Mouse (Mus musculus) liver, embryonic 13.5 days (tissue): ENCODE results near the gene Gnat1. TPM values are rescaled to one million over a fixed set of nuclear protein-coding genes. Genes with fewer than 3 reads are reported as not detected.
A peak's percentile ranks its signal among the peaks of the same experiment; 100 is the strongest.

Experiments
- ATAC-seq: fragments of 200-750 bp; cut with Nextera tagmentation; 2 replicates; pipeline ENCODE4 v1.8.0; 2017; ENCODE audit warnings: low read depth, mild to moderate bottlenecking, moderate number of reproducible peaks, moderate library complexity
- DNase-seq: peaks from one replicate; pipeline ENCODE4 v3.0.0; 2022
- H3K27ac ChIP-seq: fragments of 300-500 bp; sonication (generic); 2 replicates; pipeline ENCODE4 v1.5.1; 2015; ENCODE audit warnings: moderate library complexity, mild to moderate bottlenecking, inconsistent platforms
- H3K27me3 ChIP-seq: fragments of 300-500 bp; sonication (generic); 2 replicates; pipeline ENCODE4 v1.6.1; 2015; ENCODE audit warnings: mild to moderate bottlenecking, inconsistent platforms
- H3K36me3 ChIP-seq: fragments of 300-500 bp; sonication (generic); 2 replicates; pipeline ENCODE4 v1.6.1; 2015; ENCODE audit warnings: mild to moderate bottlenecking, inconsistent platforms
- H3K4me1 ChIP-seq: fragments of 300-500 bp; sonication (generic); replicated peaks from 2 replicates; pipeline ENCODE4 v1.6.1; 2015; ENCODE audit warnings: inconsistent platforms
- H3K4me2 ChIP-seq: fragments of 300-500 bp; sonication (generic); 2 replicates; pipeline ENCODE4 v1.6.1; 2015; ENCODE audit warnings: inconsistent platforms, mild to moderate bottlenecking, moderate library complexity
- H3K4me3 ChIP-seq: fragments of 300-500 bp; sonication (generic); replicated peaks from 2 replicates; pipeline ENCODE4 v1.5.1; 2015; ENCODE audit warnings: mild to moderate bottlenecking, inconsistent platforms
- H3K9ac ChIP-seq: fragments of 300-500 bp; sonication (generic); 2 replicates; pipeline ENCODE4 v1.6.1; 2015; ENCODE audit warnings: mild to moderate bottlenecking, inconsistent platforms
- H3K9me3 ChIP-seq: fragments of 300-500 bp; sonication (generic); replicated peaks from 2 replicates; pipeline ENCODE4 v1.6.1; 2016; ENCODE audit warnings: inconsistent platforms
- WGBS: fragments of 180-500 bp; shearing (Covaris S2); methylation state at CpG from one replicate; pipeline ENCODE4 v1.1.7; 2015; ENCODE audit not compliant: insufficient replicate concordance; 5-methylcytosine and 5-hydroxymethylcytosine counted together
- polyA plus RNA-seq: library from polyadenylated mRNA; unstranded; fragments of >200 nt; fragmentation: Nextera tagmentation; extraction: Ambion mirVana; gene quantifications from 2 replicates; pipeline ENCODE4 v1.2.1, GENCODE M21; 2015

Gnat1 gene
- polyA plus RNA-seq, 1 experiment from 2014 or later = 1.5 TPM

DNA sequence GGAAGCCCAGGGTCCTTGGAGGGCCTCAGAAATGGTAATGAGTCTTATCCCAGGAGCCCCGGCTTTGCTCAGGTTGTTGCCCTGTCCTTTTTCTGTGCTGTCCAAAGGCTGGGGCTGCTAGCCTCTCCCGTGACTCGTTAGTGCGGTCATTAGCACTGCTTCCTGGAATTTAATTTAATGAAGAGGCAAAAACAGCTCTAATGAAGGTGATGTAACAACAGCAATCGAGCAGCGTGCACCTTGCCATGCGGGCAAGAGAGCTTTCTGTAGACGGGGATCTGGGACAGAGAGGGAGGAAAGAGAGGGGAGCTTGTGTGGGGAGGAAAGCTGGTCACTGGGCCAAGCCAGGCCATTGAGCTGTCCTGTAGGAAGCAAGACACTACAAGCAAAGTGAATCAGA, 37.8 kb downstream of the Gnat1 start:
- ATAC-seq = no peak
- no peak overlapping the region for H3K9ac ChIP-seq
- H3K36me3 ChIP-seq = no peaks in the 10 kb centered on the region
- no peak for DNase-seq
- H3K4me3 ChIP-seq = no peak overlapping the region
- no peak overlapping the region; the same call in 1 of the 2 replicates for H3K27ac ChIP-seq
- H3K4me2 ChIP-seq = no peak overlapping the region
- H3K27me3 ChIP-seq = no peaks in the 10 kb centered on the region
- H3K9me3 ChIP-seq = no peaks in the 10 kb centered on the region
- WGBS = 68% methylated on average over 8 of the region's 8 CpGs
- H3K4me1 ChIP-seq = peaks cover 40% of the 10 kb centered on the region

DNA sequence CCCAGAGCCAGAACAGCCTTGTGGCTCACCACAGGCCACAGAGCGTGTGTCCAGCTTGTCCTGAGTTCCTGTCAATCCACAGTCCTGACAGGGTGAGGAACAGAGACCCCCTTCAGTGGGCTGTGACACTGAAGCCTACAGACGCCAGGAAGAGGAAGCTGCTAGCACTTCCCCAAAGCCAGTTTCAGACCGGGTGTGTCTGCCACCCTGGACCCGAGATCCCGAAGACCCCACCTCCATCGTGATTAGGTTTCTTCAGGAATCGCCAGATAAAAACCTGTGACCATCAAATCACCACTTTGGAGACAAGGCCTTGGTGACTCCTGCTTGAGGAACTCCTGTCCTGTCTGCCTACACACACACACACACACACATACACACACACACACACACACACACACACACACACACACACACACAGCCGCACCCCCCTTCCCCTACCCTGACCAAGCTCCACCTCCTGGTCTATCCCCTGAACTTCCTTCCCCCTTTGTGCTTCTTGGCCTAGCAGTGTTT, 39.2 kb downstream of the Gnat1 start:
- WGBS = 20% methylated on average over 8 of the region's 8 CpGs
- no peaks in the 10 kb centered on the region for H3K27me3 ChIP-seq
- ATAC-seq (no peak), DNase-seq (no peak)
- H3K4me3 ChIP-seq = no peak overlapping the region
- H3K4me2 ChIP-seq = no peak overlapping the region
- no peaks in the 10 kb centered on the region for H3K36me3 ChIP-seq
- H3K27ac ChIP-seq = peak overlapping the region; percentile 58
- H3K9ac ChIP-seq = no peak overlapping the region
- H3K9me3 ChIP-seq = no peaks in the 10 kb centered on the region
- peaks cover 46% of the 10 kb centered on the region for H3K4me1 ChIP-seq

DNA sequence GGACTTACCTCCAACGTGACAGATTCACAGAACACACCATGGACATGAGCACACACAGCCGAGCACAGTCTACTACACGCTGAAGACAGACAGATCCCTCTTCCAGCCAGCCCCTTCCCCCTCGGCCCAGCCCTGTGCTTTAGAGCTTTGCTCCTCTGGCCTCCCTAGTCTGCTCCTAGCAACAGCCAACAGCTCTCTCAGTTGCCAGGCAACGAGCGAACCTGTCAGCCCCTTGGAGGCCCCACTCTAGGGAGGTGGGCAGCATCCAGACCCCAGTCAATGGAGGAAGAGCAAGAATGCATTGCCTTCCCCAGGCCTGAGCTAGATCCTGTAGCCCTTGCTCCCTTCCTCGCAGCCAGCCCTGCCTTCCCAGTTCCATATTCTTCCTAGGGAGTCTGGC, 42.4 kb downstream of the Gnat1 start:
- Histone ChIP-seq H3K9ac (no peak overlapping the region), H3K36me3 (peaks cover under 1% of the 10 kb centered on the region; the same call in 1 of the 2 replicates), H3K4me2 (no peak overlapping the region), H3K4me1 (peaks cover 50% of the 10 kb centered on the region), H3K27ac (no peak overlapping the region), H3K9me3 (no peaks in the 10 kb centered on the region), H3K4me3 (no peak overlapping the region), H3K27me3 (no peaks in the 10 kb centered on the region)
- no peak for DNase-seq
- WGBS = 64% methylated on average over 7 of the region's 7 CpGs
- ATAC-seq = no peak

DNA sequence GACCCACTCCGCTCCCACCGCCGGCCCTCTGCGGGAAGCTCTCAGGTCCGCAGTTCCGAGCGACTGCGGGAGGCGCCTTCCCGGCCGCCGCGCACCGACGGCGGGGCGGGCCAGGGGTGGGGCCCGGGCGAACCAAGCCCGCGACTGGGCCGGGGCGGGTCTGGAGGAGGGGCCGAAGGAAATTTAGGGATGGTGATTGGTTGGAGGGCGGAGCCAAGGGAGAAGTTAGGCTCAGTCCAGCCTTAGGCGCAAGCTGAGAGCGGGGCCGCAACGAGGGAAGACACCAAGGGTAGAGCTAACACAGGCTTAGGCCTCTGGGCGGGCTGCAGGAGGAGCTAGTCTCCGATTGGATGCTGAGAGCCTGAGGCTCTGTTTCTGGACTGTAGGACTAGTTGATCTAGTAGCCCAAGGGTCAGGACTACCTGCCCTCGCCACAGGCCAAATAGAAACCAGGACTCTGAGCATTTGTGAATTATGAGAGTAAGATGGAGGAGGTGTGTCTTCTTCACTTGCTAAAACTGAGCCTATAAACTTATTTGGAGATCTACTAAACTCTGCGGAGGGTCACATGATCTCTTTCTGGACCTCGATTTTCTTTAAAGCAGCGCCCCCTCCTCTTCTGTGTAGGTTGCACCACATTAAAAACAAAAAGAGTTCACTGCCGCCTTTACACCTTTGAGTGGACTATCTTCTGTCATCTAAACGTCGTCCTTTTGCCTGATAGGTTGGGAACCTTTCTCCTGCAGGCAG, 44.1 kb downstream of the Gnat1 start, which contains the start of gene Gnai2:
Gene Gnai2, minus strand, starts transcription at position 89 of the 750 bp plus-strand sequence.
- peak within 1 kb of the TSS; percentile 100 for H3K4me2 ChIP-seq
- under 1% methylated on average over 38 of the region's 38 CpGs for WGBS
- no peaks in the 10 kb centered on the region for H3K9me3 ChIP-seq
- H3K36me3 ChIP-seq = peaks cover 16% of the 10 kb centered on the region
- H3K27me3 ChIP-seq = no peaks in the 10 kb centered on the region
- DNase-seq (peak; percentile 97), ATAC-seq (peak; percentile 94)
- peak within 1 kb of the TSS; percentile 86 for H3K4me3 ChIP-seq
- H3K27ac ChIP-seq = peak within 1 kb of the TSS; percentile 94
- H3K4me1 ChIP-seq = peaks cover 63% of the 10 kb centered on the region
- peak within 1 kb of the TSS; percentile 97 for H3K9ac ChIP-seq

DNA sequence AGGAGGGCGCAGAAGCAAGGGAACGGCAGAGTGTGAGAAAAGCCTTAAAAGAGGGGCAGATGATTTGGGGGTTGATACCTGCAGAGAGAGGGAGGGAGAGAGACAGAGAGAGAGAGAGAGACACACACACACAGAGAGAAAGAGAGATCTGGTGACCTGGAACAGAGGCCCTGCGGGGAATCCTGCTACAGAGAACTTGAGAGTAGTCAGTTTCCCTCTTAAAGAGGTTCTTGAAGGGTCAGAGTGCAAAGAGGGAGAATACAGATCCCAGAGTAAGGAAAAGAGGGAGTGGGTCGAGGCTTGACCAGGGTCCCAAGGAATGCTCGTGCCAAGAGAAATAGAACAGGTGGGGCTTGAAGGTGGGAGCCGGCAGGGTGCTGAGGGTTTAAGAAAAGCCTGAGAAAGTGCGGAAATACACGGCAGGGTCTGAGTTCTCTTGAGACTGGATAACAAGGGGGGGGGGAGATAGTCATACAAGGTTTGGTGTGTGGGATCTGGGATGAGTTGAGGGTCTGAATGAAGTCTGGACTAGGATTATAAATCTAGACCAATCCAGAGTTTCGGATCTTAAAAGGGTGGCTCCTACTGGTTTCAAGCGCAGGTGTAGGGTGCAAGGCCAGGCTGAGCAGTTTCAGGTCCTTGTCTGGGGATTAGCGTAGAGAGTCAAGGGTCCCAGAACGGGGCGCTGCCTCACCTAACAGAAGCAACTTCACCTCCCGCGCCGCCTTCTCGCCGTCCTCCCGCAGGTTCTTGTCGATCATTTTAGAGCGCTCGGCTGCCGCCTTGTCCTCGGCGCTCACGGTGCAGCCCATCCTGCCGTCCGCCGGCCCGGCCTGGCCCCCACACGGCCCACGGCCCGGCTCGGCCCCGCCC, 44.9 kb downstream of the Gnat1 start:
- H3K4me2 ChIP-seq = peak overlapping the region; percentile 100
- H3K4me3 ChIP-seq = peak overlapping the region; percentile 86
- no peaks in the 10 kb centered on the region for H3K9me3 ChIP-seq
- H3K27ac ChIP-seq = peak overlapping the region; percentile 94
- peaks cover 68% of the 10 kb centered on the region for H3K4me1 ChIP-seq
- under 1% methylated on average over 35 of the region's 35 CpGs for WGBS
- no peaks in the 10 kb centered on the region for H3K27me3 ChIP-seq
- no peak for DNase-seq
- H3K9ac ChIP-seq = peak overlapping the region; percentile 97
- ATAC-seq = peak; percentile 2; the same call in 1 of the 2 replicates
- H3K36me3 ChIP-seq = peaks cover 18% of the 10 kb centered on the region

DNA sequence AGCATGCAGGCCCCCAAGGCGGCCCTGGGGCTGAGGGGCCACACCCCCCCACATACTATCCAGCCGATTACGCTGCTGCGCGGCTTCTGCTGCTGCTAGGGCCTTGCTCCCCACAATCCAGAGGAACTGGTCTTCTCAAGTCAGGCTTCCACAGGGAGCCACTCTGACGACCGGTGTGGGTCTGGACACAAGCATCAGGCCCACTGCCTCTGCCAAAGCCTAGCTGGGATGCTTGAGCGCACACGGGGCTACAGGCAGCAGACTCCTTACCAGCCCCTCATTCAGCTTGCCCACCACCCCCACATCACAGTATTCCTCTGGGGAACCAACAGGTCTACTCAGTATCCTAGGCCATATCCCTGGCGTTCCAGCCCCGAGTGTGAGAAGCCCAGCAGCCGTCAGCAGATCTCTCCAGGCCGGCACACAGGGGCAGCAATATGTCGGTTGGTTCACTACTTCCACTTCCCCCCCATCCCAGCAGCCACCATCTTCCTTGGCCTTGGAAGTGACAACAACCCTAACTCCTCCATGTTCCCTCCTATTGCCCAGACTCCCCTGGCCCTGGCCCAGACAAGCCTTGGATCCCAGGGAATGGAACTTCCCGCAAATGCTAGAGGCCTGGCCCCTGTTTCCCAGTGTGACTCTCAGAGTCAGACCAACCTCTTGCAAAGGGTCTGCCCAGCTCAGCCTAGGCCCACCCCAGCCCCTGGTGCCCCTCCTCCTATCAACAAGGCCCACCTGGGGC, 45.7 kb downstream of the Gnat1 start:
- H3K9ac ChIP-seq = peak overlapping the region; percentile 97
- no peaks in the 10 kb centered on the region for H3K27me3 ChIP-seq
- H3K27ac ChIP-seq = peak overlapping the region; percentile 94
- no peak for DNase-seq
- H3K4me1 ChIP-seq = peaks cover 77% of the 10 kb centered on the region
- H3K4me2 ChIP-seq = peak overlapping the region; percentile 100
- peak overlapping the region; percentile 86 for H3K4me3 ChIP-seq
- 0 out of 2 replicates have a peak, but pooled peaks have one; percentile 16 for ATAC-seq
- 2% methylated on average over 15 of the region's 15 CpGs for WGBS
- no peaks in the 10 kb centered on the region for H3K9me3 ChIP-seq
- H3K36me3 ChIP-seq = peaks cover 25% of the 10 kb centered on the region

DNA sequence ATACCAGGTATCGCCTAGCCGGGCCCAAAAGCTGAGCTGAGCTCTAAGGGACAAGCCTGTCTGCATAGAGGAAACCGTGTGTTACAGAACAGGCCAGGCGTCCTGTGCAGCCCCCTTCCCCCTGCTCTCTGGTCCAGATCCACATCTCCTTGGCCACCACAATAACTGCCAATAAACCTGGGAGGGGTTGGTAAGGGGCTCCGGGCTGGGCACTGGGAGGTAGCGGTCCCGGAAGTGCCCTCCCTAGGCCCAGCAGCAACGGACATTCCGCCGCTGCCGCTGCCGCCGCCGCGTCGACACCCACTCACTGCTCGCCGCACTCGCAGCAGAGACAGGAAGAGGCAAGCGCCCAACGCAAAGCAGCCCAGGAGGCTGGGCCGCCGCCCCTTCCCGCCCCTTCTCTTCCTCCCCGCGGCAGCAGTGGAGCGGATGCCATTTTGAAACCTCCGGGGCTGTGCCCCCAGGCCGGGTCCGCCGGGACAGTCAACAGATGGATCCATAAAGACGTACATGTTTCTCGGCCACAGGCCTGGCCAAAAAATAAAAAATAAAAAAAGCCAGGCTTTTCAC, 46.3 kb downstream of the Gnat1 start:
- Histone ChIP-seq H3K36me3 (peaks cover 30% of the 10 kb centered on the region), H3K9ac (peak overlapping the region; percentile 97), H3K27ac (peak overlapping the region; percentile 94), H3K9me3 (no peaks in the 10 kb centered on the region), H3K4me1 (peaks cover 83% of the 10 kb centered on the region), H3K27me3 (no peaks in the 10 kb centered on the region), H3K4me2 (peak overlapping the region; percentile 100), H3K4me3 (peak overlapping the region; percentile 86)
- under 1% methylated on average over 33 of the region's 33 CpGs for WGBS
- ATAC-seq (peak; percentile 41), DNase-seq (peak; percentile 71)

DNA sequence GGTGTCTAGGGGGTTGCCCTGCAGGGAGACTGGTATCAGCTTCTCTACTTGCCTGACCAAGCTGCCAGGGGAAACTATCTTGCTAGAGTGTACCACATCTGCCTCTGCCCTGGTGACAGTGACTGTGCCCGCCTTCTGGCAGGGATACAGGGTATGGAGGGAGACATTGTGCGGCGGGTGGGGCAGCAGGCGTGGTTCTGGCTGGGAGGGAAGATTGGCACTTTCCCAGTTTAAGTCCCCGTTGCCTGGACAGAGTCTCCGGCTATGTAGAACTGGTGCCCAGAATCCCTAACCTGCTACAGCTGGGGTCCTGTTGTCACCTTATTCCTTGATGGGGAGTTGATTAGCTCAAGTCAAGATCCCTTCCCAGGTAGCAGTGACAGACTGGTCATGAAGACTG, 47.0 kb downstream of the Gnat1 start:
- WGBS = 30% methylated on average over 6 of the region's 6 CpGs
- H3K27me3 ChIP-seq = no peaks in the 10 kb centered on the region
- H3K9ac ChIP-seq = peak overlapping the region; percentile 97
- peaks cover 90% of the 10 kb centered on the region for H3K4me1 ChIP-seq
- peak overlapping the region; percentile 94 for H3K27ac ChIP-seq
- DNase-seq = peak; percentile 56
- peak overlapping the region; percentile 86 for H3K4me3 ChIP-seq
- H3K36me3 ChIP-seq = peaks cover 35% of the 10 kb centered on the region
- H3K9me3 ChIP-seq = no peaks in the 10 kb centered on the region
- peak overlapping the region; percentile 100 for H3K4me2 ChIP-seq
- ATAC-seq = peak; percentile 6; the same call in 1 of the 2 replicates

DNA sequence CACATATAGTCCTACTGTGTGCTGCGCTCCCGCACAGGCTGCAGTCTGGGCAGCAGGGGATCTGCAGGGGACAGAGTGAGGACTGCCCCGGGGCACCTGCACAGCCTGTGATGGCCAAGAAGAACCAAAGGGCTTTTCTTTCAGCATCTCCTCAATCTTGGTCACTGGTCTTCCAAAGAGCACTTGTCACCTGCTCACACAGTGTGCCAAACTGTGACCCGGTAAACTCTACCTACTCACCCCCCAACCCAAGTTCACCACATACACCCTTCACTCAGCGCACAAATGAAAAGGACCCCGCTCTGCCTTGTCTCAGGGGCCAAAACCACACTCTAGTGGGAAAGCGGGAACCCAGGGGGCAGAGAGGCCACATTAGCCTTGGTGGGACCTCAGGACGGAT, 47.7 kb downstream of the Gnat1 start:
- H3K4me1 ChIP-seq = peaks cover 90% of the 10 kb centered on the region
- H3K27me3 ChIP-seq = no peaks in the 10 kb centered on the region
- H3K27ac ChIP-seq = peak overlapping the region; percentile 94
- H3K4me2 ChIP-seq = peak overlapping the region; percentile 100
- no peaks in the 10 kb centered on the region for H3K9me3 ChIP-seq
- H3K9ac ChIP-seq = peak overlapping the region; percentile 97
- no peak for ATAC-seq
- peak overlapping the region; percentile 86 for H3K4me3 ChIP-seq
- no peak for DNase-seq
- peaks cover 35% of the 10 kb centered on the region for H3K36me3 ChIP-seq
- WGBS = 90% methylated on average over 8 of the region's 8 CpGs

DNA sequence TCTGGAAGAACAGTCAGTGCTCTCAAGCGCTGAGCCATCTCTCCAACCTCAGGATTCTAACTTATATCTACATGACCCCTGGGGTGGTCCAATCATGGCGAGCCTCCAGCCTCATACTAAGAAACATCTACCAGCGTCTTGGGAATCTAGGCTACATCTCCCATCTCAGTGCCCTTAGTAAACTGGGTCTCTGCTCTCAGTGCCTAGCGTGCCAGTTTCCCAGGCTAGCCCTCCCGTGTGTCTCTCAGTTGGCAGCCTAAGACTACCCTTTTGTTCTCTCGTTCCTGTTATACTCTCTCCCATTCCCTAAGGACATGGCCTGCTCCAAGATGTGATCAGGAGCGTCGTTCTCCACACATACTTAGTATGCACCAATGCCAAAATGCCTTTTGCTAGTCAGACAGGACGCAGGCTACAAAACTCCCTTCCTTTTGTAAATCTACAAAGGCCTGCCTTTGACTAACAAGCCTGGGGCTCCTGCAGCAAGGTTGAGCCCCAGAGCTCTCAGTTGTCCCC, 48.1 kb downstream of the Gnat1 start:
- Histone ChIP-seq H3K4me2 (peak overlapping the region; percentile 100), H3K4me1 (peaks cover 91% of the 10 kb centered on the region), H3K36me3 (peaks cover 35% of the 10 kb centered on the region), H3K27me3 (no peaks in the 10 kb centered on the region), H3K4me3 (no peak overlapping the region), H3K9ac (no peak overlapping the region), H3K27ac (peak overlapping the region; percentile 94), H3K9me3 (no peaks in the 10 kb centered on the region)
- ATAC-seq (no peak), DNase-seq (no peak)
- WGBS = 82% methylated on average over 9 of the region's 9 CpGs
